Mouse (Mus musculus) midbrain, embryonic 11.5 days (tissue): ENCODE measurements around the gene Nfkbil1. TPM values are rescaled to one million over a fixed set of nuclear protein-coding genes. Genes with fewer than 3 reads are reported as not detected.

ENCODE experiments used
- ATAC-seq: fragments of 200-750 bp; cut with Nextera tagmentation; 2 replicates; pipeline ENCODE4 v1.8.0; 2017; ENCODE audit warnings: moderate TSS enrichment, moderate library complexity; ENCODE audit not compliant: low FRiP score
- DNase-seq: peaks from one replicate; pipeline ENCODE4 v3.0.0; 2015; ENCODE audit warnings: low spot score; ENCODE audit errors: missing footprints
- H3K27ac ChIP-seq: fragments of 300-500 bp; sonication (generic); 2 replicates; pipeline ENCODE4 v1.5.1; 2014; ENCODE audit warnings: low read depth, low read length
- H3K27me3 ChIP-seq: fragments of 300-500 bp; sonication (generic); 2 replicates; pipeline ENCODE4 v1.6.1; 2014; ENCODE audit warnings: mild to moderate bottlenecking, low read length, moderate library complexity, mixed read lengths; ENCODE audit not compliant: control insufficient read depth, insufficient read depth
- H3K36me3 ChIP-seq: fragments of 300-500 bp; sonication (generic); 2 replicates; pipeline ENCODE4 v1.6.1; 2014; ENCODE audit warnings: mild to moderate bottlenecking, low read length, moderate library complexity, mixed read lengths; ENCODE audit not compliant: control insufficient read depth, insufficient read depth
- H3K4me1 ChIP-seq: fragments of 300-500 bp; sonication (generic); 2 replicates; pipeline ENCODE4 v1.6.1; 2014; ENCODE audit warnings: low read length; ENCODE audit not compliant: control insufficient read depth, insufficient read depth
- H3K4me2 ChIP-seq: fragments of 300-500 bp; sonication (generic); 2 replicates; pipeline ENCODE4 v1.6.1; 2014; ENCODE audit warnings: mild to moderate bottlenecking, moderate library complexity
- H3K4me3 ChIP-seq: fragments of 300-500 bp; sonication (generic); 2 replicates; pipeline ENCODE4 v1.5.1; 2014; ENCODE audit warnings: low read depth, low read length
- H3K9ac ChIP-seq: fragments of 300-500 bp; sonication (generic); 2 replicates; pipeline ENCODE4 v1.6.1; 2014; ENCODE audit warnings: low read length
- H3K9me3 ChIP-seq: fragments of 300-500 bp; sonication (generic); 2 replicates; pipeline ENCODE4 v1.6.1; 2016; ENCODE audit warnings: low read length; ENCODE audit not compliant: control insufficient read depth
- WGBS: fragments of 180-500 bp; shearing (Covaris S2); extraction: QIAGEN DNeasy Blood & Tissue Kit; methylation state at CpG from one replicate; pipeline ENCODE4 v1.1.7; 2014; 5-methylcytosine and 5-hydroxymethylcytosine counted together
- polyA plus RNA-seq: library from polyadenylated mRNA; unstranded; fragments of >200 nt; fragmentation: Nextera tagmentation; extraction: Ambion mirVana; gene quantifications from 2 replicates; pipeline ENCODE4 v1.2.1, GENCODE M21; 2014

Gene Nfkbil1
- polyA plus RNA-seq, 1 experiment from 2014 or later, result 4.4 TPM

GRCm38 (mm10) chr17:35267399-35268086, 32.0 kb upstream of the Nfkbil1 start:
- no peak overlapping the region for H3K9ac ChIP-seq
- no peaks in the 10 kb centered on the region for H3K9me3 ChIP-seq
- no peak overlapping the region for H3K4me3 ChIP-seq
- 72% methylated on average over 1 of the region's 1 CpGs for WGBS
- H3K4me1 ChIP-seq, result peaks cover 4% of the 10 kb centered on the region
- no peaks in the 10 kb centered on the region for H3K36me3 ChIP-seq
- H3K27me3 ChIP-seq, result peaks cover 2% of the 10 kb centered on the region
- H3K4me2 ChIP-seq, result no peak overlapping the region
- DNase-seq, result no peak
- no peak for ATAC-seq
- no peak overlapping the region for H3K27ac ChIP-seq

- peaks cover 4% of the 10 kb centered on the region for H3K4me1 ChIP-seq
- peak; percentile 43 for ATAC-seq
- H3K4me3 ChIP-seq, result peak overlapping the region; percentile 63
- peak overlapping the region; percentile 88 for H3K4me2 ChIP-seq
- H3K27me3 ChIP-seq, result peaks cover 2% of the 10 kb centered on the region
- no peaks in the 10 kb centered on the region for H3K36me3 ChIP-seq
- no peaks in the 10 kb centered on the region for H3K9me3 ChIP-seq
- peak; percentile 96 for DNase-seq
- under 1% methylated on average over 30 of the region's 31 CpGs for WGBS
- peak overlapping the region; percentile 64 for H3K9ac ChIP-seq
- H3K27ac ChIP-seq, result no peak overlapping the region
Observed at GRCm38 (mm10) chr17:35263523-35263883, 27.9 kb upstream of the Nfkbil1 start.

DNA sequence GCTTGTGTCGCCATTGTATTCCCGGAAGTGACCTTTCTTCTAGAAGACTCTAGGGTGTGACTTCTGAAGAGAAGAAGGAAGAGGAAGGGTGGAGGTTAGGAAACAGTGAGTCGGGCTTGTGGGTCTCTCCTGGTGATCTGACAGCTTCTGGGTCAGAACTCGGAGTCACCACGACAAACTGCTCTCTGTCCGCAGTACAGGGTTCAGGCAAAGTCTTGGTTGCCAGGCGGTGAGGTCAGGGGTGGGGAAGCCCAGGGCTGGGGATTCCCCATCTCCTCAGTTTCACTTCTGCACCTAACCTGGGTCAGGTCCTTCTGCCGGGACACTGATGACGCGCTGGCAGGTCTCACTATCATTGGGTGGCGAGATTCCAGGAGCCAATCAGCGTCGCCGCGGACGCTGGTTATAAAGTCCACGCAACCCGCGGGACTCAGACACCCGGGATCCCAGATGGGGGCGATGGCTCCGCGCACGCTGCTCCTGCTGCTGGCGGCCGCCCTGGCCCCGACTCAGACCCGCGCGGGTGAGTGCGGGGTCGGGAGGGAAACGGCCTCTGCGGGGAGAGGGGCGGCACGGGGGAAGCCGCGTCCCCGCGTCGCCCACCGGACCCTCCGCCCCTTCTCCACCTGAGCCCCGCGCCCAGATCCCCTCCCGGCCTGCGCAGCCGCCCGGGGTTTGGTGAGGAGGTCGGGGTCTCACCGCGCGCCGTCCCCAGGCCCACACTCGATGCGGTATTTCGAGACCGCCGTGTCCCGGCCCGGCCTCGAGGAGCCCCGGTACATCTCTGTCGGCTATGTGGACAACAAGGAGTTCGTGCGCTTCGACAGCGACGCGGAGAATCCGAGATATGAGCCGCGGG, 27.3 kb upstream of the Nfkbil1 start, which contains the start of gene H2-D1:
TSS of gene H2-D1 (plus strand) at position 67 of the 859 bp plus-strand sequence.
- ATAC-seq, result peak; percentile 89
- under 1% methylated on average over 63 of the region's 73 CpGs for WGBS
- peak; percentile 96 for DNase-seq
- H3K4me1 ChIP-seq, result peaks cover 4% of the 10 kb centered on the region
- peak within 1 kb of the TSS; percentile 64 for H3K9ac ChIP-seq
- no peak within 1 kb of the TSS for H3K27ac ChIP-seq
- H3K4me3 ChIP-seq, result peak within 1 kb of the TSS; percentile 63
- peaks cover 2% of the 10 kb centered on the region for H3K27me3 ChIP-seq
- no peaks in the 10 kb centered on the region for H3K9me3 ChIP-seq
- H3K4me2 ChIP-seq, result peak within 1 kb of the TSS; percentile 88
- no peaks in the 10 kb centered on the region for H3K36me3 ChIP-seq

DNA sequence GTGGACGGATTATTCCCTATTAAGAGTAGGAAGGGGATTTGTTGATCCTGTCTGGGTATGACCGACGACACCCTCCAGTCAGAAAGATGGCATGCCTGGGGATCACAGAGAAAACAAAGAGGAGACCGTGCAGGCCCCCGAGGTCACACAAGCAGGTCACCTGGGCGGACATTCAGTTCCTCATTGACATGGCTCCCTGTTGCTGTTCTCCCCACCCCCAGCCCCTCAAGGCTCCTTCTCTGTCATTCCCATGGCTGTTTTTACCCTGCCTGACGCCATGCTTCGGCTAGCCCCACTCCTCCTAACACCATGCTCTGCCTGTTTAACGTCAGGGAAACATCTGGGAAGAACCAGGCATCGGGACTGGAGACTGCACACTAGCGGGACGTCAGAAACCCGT, 26.1 kb upstream of the Nfkbil1 start:
- peaks cover 4% of the 10 kb centered on the region for H3K4me1 ChIP-seq
- no peaks in the 10 kb centered on the region for H3K36me3 ChIP-seq
- H3K4me2 ChIP-seq, result no peak overlapping the region
- H3K9ac ChIP-seq, result no peak overlapping the region
- no peaks in the 10 kb centered on the region for H3K9me3 ChIP-seq
- DNase-seq, result no peak
- H3K27me3 ChIP-seq, result peaks cover 2% of the 10 kb centered on the region
- no peak overlapping the region for H3K27ac ChIP-seq
- ATAC-seq, result no peak
- H3K4me3 ChIP-seq, result no peak overlapping the region
- WGBS, result 68% methylated on average over 13 of the region's 13 CpGs

DNA sequence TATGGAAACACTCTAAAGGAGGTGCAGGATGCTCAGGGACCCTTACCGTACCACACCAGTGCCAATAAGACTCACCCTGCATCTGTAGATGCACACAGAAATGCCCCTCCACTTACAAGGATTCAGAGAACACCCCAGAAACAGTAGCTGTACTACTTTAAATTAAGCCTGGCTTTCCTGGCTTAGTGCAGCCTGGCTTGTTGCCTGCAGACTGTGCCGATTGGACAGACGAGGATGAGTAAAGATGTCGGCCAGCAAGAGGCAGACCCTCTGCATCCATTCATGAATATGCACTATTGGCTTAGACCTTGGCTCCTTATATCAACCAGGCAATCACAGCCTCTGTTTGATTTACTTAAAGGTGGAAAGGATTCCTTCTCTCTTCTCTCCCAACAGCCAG, 24.0 kb upstream of the Nfkbil1 start:
- H3K9me3 ChIP-seq, result no peaks in the 10 kb centered on the region
- H3K27ac ChIP-seq, result no peak overlapping the region
- DNase-seq (no peak), ATAC-seq (no peak)
- peaks cover 2% of the 10 kb centered on the region for H3K27me3 ChIP-seq
- no peak overlapping the region for H3K4me3 ChIP-seq
- no peaks in the 10 kb centered on the region for H3K36me3 ChIP-seq
- H3K4me1 ChIP-seq, result peaks cover 4% of the 10 kb centered on the region
- WGBS, result 72% methylated on average over 4 of the region's 4 CpGs
- H3K4me2 ChIP-seq, result no peak overlapping the region
- no peak overlapping the region for H3K9ac ChIP-seq

DNA sequence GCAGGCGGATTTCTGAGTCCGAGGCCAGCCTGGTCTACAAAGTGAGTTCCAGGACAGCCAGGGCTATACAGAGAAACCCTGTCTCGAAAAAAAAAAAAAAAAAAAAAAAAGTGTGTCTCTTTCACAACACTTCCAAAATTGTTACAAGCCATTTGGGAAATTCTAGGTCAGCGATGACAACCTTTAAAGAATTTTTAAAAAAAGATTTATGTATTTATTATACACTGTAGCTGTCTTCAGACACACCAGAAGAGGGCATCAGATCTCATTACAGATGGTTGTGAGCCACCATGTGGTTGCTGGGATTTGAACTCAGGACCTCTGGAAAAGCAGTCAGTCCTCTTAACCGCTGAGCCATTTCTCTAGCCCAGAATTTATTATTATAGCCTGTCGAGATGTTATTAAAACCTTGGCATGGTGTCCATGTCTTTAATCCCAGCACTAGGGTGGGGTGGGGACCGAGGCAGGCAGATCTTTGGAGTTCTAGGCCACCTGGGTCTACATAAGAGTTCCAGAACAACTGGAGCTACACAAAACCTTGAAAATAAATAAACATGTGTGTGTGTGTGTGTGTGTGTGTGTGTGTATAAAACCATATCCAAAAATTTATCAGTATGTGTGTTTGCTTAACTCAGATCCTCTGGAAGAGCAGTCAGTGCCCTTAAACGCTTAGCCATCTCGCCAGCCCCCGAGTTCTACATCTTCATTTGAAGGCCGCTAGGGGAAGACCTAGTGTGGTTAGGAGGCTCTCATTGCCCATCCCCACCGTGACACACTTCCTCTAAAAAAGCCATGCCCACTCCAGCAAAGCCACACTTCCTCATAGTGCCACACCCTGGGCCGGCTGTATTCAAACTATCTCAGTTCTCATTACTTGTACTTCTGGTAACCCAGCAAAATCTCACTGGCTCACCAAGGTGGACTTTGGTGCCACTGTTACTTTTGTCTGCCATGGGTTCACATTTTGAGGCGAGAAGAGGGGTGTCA, 23.2 kb upstream of the Nfkbil1 start:
- no peak overlapping the region for H3K27ac ChIP-seq
- no peak overlapping the region for H3K4me3 ChIP-seq
- no peak for DNase-seq
- H3K27me3 ChIP-seq, result peaks cover 2% of the 10 kb centered on the region
- H3K4me1 ChIP-seq, result peaks cover 4% of the 10 kb centered on the region
- peaks cover 1% of the 10 kb centered on the region for H3K36me3 ChIP-seq
- H3K4me2 ChIP-seq, result no peak overlapping the region
- ATAC-seq, result no peak
- H3K9ac ChIP-seq, result no peak overlapping the region
- no peaks in the 10 kb centered on the region for H3K9me3 ChIP-seq
- 65% methylated on average over 13 of the region's 14 CpGs for WGBS

GRCm38 (mm10) chr17:35257824-35258491, 22.4 kb upstream of the Nfkbil1 start:
- ATAC-seq (no peak), DNase-seq (peak; percentile 99)
- H3K4me2 ChIP-seq, result peak overlapping the region; percentile 1; the same call in 1 of the 2 replicates
- no peaks in the 10 kb centered on the region for H3K27me3 ChIP-seq
- H3K9me3 ChIP-seq, result no peaks in the 10 kb centered on the region
- peaks cover 4% of the 10 kb centered on the region for H3K36me3 ChIP-seq
- H3K4me3 ChIP-seq, result no peak overlapping the region
- H3K27ac ChIP-seq, result no peak overlapping the region
- WGBS, result 17% methylated on average over 17 of the region's 17 CpGs
- H3K4me1 ChIP-seq, result no peaks in the 10 kb centered on the region; the same call in 1 of the 2 replicates
- no peak overlapping the region for H3K9ac ChIP-seq

DNA sequence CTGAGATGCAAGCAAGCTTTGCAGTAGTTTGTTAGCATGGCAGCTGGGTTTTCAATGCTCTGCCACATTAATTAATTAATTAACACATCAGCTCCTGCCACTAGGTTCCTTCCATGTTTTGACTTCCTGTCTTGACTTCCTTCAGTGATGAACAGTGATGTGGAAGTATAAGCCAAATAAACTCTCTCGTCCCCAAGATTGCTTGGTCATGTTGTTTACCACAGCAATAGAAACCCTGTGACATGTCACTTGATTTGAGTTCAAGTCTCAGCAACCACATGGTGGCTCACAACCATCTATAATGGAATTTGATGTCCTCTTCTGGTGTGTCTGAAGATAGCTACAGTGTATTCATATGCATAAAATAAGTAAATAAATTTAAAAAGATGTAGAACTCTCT, 21.8 kb upstream of the Nfkbil1 start:
- Histone ChIP-seq H3K36me3 (peaks cover 10% of the 10 kb centered on the region), H3K9me3 (no peaks in the 10 kb centered on the region), H3K4me1 (no peaks in the 10 kb centered on the region), H3K9ac (no peak overlapping the region), H3K27ac (no peak overlapping the region), H3K27me3 (no peaks in the 10 kb centered on the region), H3K4me3 (no peak overlapping the region), H3K4me2 (no peak overlapping the region)
- ATAC-seq (no peak), DNase-seq (peak; percentile 80)
- WGBS, result 90% methylated on average over 1 of the region's 1 CpGs
